Mouse (Mus musculus) CH12.LX (cell line): ENCODE measurements at regions not wholly inside any gene's neighbourhood (a gene's known extent, or its start where the extent isn't known, plus 50 kb on each side); places are given as distances from the start of the nearest gene placed in this dataset.

ENCODE experiments used
- DNase-seq: peaks from one replicate; pipeline ENCODE4 v3.0.0-alpha.2; 2013; ENCODE audit errors: extremely low read depth
- H3K27ac ChIP-seq: 2 replicates; pipeline ENCODE4 v1.5.1; 2012; ENCODE audit warnings: low read depth, mild to moderate bottlenecking, control low read depth, moderate library complexity; ENCODE audit not compliant: insufficient read depth
- H3K27me3 ChIP-seq: replicated peaks from 2 replicates; pipeline ENCODE3; 2012; ENCODE audit warnings: inconsistent platforms
- H3K36me3 ChIP-seq, 2 experiments: replicated peaks in 1 of 2; 2 replicates each; pipeline versions ENCODE3 to v1.6.1; 2012; ENCODE audit warnings: inconsistent platforms in 1 of 2, low read length in 1 of 2, mild to moderate bottlenecking in 1 of 2, mixed read lengths in 1 of 2, moderate library complexity in 1 of 2; ENCODE audit not compliant: control insufficient read depth in 1 of 2, insufficient read depth in 1 of 2
- H3K4me1 ChIP-seq, 2 experiments: 2 replicates each; pipeline ENCODE4 v1.6.1; 2012; ENCODE audit warnings: inconsistent platforms in 1 of 2, moderate library complexity in 1 of 2; ENCODE audit not compliant: insufficient read depth in 2 of 2, control insufficient read depth in 1 of 2
- H3K4me2 ChIP-seq: 2 replicates; pipeline ENCODE4 v1.6.1; 2012; ENCODE audit warnings: low read depth, mild to moderate bottlenecking, control low read depth; ENCODE audit not compliant: poor library complexity, insufficient read depth, severe bottlenecking
- H3K4me3 ChIP-seq, 3 experiments: fragments of 150-350 bp in 1 of 3; sonication (generic) in 1 of 3; replicated peaks in 1 of 3; 2 replicates each; pipeline versions ENCODE3 to v1.5.1; 2011 to 2012; ENCODE audit warnings: low read depth in 2 of 3, low read length in 2 of 3, mild to moderate bottlenecking in 2 of 3, moderate library complexity in 2 of 3, control low read depth in 1 of 3, improper control_type of control experiment in 1 of 3, inconsistent platforms in 1 of 3, mixed read lengths in 1 of 3; ENCODE audit not compliant: poor library complexity in 1 of 3
- H3K79me2 ChIP-seq: replicated peaks from 2 replicates; pipeline ENCODE4 v1.6.1; 2012; ENCODE audit warnings: mild to moderate bottlenecking, moderate library complexity; ENCODE audit not compliant: control insufficient read depth, poor library complexity, insufficient read depth, severe bottlenecking; ENCODE audit errors: extremely low read depth
- H3K9ac ChIP-seq: 2 replicates; pipeline ENCODE4 v1.6.1; 2012; ENCODE audit warnings: low read depth, mild to moderate bottlenecking, control low read depth, moderate library complexity; ENCODE audit not compliant: insufficient read depth
- H3K9me3 ChIP-seq: replicated peaks from 2 replicates; pipeline ENCODE3; 2012; ENCODE audit warnings: low read length, inconsistent platforms, mixed read lengths
- CHD2 ChIP-seq: IDR thresholded peaks from 2 replicates; pipeline ENCODE4 v1.6.1; 2011; ENCODE audit warnings: low read length, improper control_type of control experiment
- GABPA ChIP-seq: IDR thresholded peaks from 2 replicates; pipeline ENCODE4 v1.6.1; 2012; ENCODE audit warnings: low read depth, low read length, improper control_type of control experiment, inconsistent platforms; ENCODE audit not compliant: insufficient replicate concordance
- KAT2A ChIP-seq: IDR thresholded peaks from 2 replicates; pipeline ENCODE4 v1.6.1; 2012; ENCODE audit warnings: low read length, improper control_type of control experiment, inconsistent platforms; ENCODE audit not compliant: insufficient replicate concordance
- MAZ ChIP-seq: IDR thresholded peaks from 2 replicates; pipeline ENCODE4 v1.6.1; 2012; ENCODE audit warnings: low read depth, mild to moderate bottlenecking, inconsistent platforms, low read length, improper control_type of control experiment, moderate library complexity
- MXI1 ChIP-seq: IDR thresholded peaks from 2 replicates; pipeline ENCODE4 v1.6.1; 2011; ENCODE audit warnings: mild to moderate bottlenecking, low read depth, low read length, improper control_type of control experiment
- NRF1 ChIP-seq: IDR thresholded peaks from 2 replicates; pipeline ENCODE4 v1.6.1; 2014; ENCODE audit warnings: low read depth, mild to moderate bottlenecking, inconsistent platforms, low read length, improper control_type of control experiment, moderate library complexity
- SIN3A ChIP-seq: IDR thresholded peaks from 2 replicates; pipeline ENCODE4 v1.6.1; 2012; ENCODE audit warnings: low read length, improper control_type of control experiment, inconsistent platforms
- SMC3 ChIP-seq: IDR thresholded peaks from 2 replicates; pipeline ENCODE4 v1.6.1; 2011; ENCODE audit warnings: low read depth, low read length, improper control_type of control experiment
- TCF12 ChIP-seq: IDR thresholded peaks from 2 replicates; pipeline ENCODE4 v1.6.1; 2014; ENCODE audit warnings: low read depth, mild to moderate bottlenecking, inconsistent platforms, low read length, improper control_type of control experiment
- USF1 ChIP-seq: IDR thresholded peaks from 2 replicates; pipeline ENCODE4 v1.6.1; 2014; ENCODE audit warnings: low read depth, mild to moderate bottlenecking, inconsistent platforms, low read length, improper control_type of control experiment
- USF2 ChIP-seq: conservative IDR thresholded peaks from 2 replicates; pipeline ENCODE4 v1.6.1; 2011; ENCODE audit warnings: low read depth, low read length, improper control_type of control experiment
- ZKSCAN1 ChIP-seq: IDR thresholded peaks from 2 replicates; pipeline ENCODE4 v1.6.1; 2012; ENCODE audit warnings: low read depth, inconsistent platforms, low read length, improper control_type of control experiment, borderline replicate concordance
- dilution Hi-C: fragments of 300-500 bp; cut with MboI; formaldehyde crosslinking; loops from 2 replicates; pipeline ENCODE4 v1.14.3; 2020; ENCODE audit warnings: low sequenced_read_pairs; ENCODE audit not compliant: extremely low pct_unique_long_range_greater_than_20kb, extremely low pct_ligation_motif_present
- in situ Hi-C: fragments of 300-500 bp; cut with MboI; formaldehyde crosslinking; loops from 3 replicates; pipeline ENCODE4 v1.14.3; 2019; ENCODE audit warnings: low sequenced_read_pairs, low pct_ligation_motif_present, low pct_unique_long_range_greater_than_20kb, mixed read lengths

GRCm38 (mm10) chr13:90513867-90514266 is 391.3 kb downstream of the Atp6ap1l start:
- no peak overlapping the region for H3K4me2 ChIP-seq
- H3K79me2 ChIP-seq, result no peaks in the 10 kb centered on the region
- no peaks in the 10 kb centered on the region for H3K36me3 ChIP-seq
- TF ChIP-seq USF1 (no peak), KAT2A (no peak), GABPA (no peak), USF2 (no peak), ZKSCAN1 (no peak), MAZ (no peak), TCF12 (no peak), NRF1 (no peak), CHD2 (no peak), SMC3 (no peak)
- no peak overlapping the region for H3K4me3 ChIP-seq
- H3K9me3 ChIP-seq, result no peaks in the 10 kb centered on the region
- no peak overlapping the region for H3K27ac ChIP-seq
- dilution Hi-C loops, result no loop called here
- no peak for DNase-seq
- no peaks in the 10 kb centered on the region for H3K27me3 ChIP-seq
- peaks cover 0 to 11% of the 10 kb centered on the region in 2 experiments; a peak in 2 of 4 replicates for H3K4me1 ChIP-seq
- in situ Hi-C loops, result no loop called here
- no peak overlapping the region for H3K9ac ChIP-seq

DNA sequence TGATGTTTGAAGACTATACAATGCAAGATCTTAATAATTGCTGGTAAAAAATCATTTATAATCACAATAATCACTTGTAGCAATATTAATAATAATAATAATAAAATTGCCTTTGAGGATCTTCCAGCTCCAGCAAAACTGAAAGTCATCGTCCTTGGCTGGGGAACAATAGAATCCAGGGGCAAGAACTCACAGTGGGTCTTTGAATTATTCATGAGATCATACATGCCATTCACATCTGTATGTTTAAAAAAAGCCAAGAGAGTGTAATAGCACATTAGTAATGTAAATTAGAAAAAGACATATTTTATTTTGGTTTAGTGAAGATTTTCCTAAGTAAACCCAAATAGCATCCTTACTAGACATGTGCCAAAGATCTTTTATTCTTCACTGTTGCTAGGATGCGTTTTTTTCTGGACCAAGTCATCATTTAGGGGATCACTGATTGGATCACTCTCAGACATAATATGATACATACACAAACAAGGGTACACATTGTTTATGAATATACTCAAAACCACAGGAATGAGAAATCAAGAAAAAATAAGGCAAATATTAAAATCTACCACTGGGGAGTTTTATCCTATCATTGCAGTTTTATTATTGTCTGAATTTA is 392.3 kb downstream of the Atp6ap1l start:
- H3K9ac ChIP-seq, result no peak overlapping the region
- no peaks in the 10 kb centered on the region for H3K79me2 ChIP-seq
- in situ Hi-C loops, result no loop called here
- H3K9me3 ChIP-seq, result no peaks in the 10 kb centered on the region
- TF ChIP-seq MAZ, result no peak
- H3K36me3 ChIP-seq, result no peaks in the 10 kb centered on the region
- no peak for DNase-seq
- H3K27me3 ChIP-seq, result no peaks in the 10 kb centered on the region
- H3K4me1 ChIP-seq, result peaks cover 0 to 11% of the 10 kb centered on the region in 2 experiments; a peak in 2 of 4 replicates
- H3K4me2 ChIP-seq, result no peak overlapping the region
- dilution Hi-C loops, result no loop called here
- H3K4me3 ChIP-seq, result no peak overlapping the region
- no peak overlapping the region for H3K27ac ChIP-seq

- dilution Hi-C loops, result no loop called here
- H3K9me3 ChIP-seq, result no peaks in the 10 kb centered on the region
- no peak for TF ChIP-seq SIN3A
- no peak for TF ChIP-seq MXI1
- TF ChIP-seq, all 38 proteins: peak for 0
- DNase-seq, result no peak
- Histone ChIP-seq H3K9ac (no peak overlapping the region), H3K36me3 (no peaks in the 10 kb centered on the region), H3K4me3 (no peak overlapping the region), H3K27ac (no peak overlapping the region), H3K27me3 (no peaks in the 10 kb centered on the region), H3K4me2 (no peak overlapping the region), H3K4me1 (no peaks in the 10 kb centered on the region), H3K79me2 (no peaks in the 10 kb centered on the region)
- in situ Hi-C loops, result no loop called here
These were observed 394.7 kb downstream of the Atp6ap1l start for GRCm38 (mm10) chr13:90510479-90510878.
